ENCODE assay signal across 8 mouse cellular contexts in genomic region chr19:4839149-4839548, GRCm38 (mm10). TPM values are rescaled to one million over a fixed set of nuclear protein-coding genes. Genes with fewer than 3 reads are reported as not detected.
A peak's percentile ranks its signal among the peaks of the same experiment; 100 is the strongest.
DNase-seq lines count a peak whose midpoint lies in the region; ATAC-seq and TF ChIP-seq lines count a peak whose summit lies in the region.

Ccs (minus strand) TSS chr19:4839332.
Ccdc87 (plus strand) TSS chr19:4839366.

- no peak within 1 kb of the TSS for H3K27ac ChIP-seq in forebrain, embryonic 15.5 days (replicated peaks)
- H3K27ac ChIP-seq in layer of hippocampus, adult 2 months, result peak within 1 kb of the TSS; percentile 56
- H3K27ac ChIP-seq in lung, embryonic 14.5 days (ENCODE audit: low read depth), result no peak within 1 kb of the TSS; the same call in 1 of the 2 replicates
- 0 out of 2 replicates have a peak within 1 kb of the TSS, but pooled peaks have one; percentile 8 for H3K27ac ChIP-seq in olfactory bulb, adult 2 months (ENCODE audit: insufficient read depth, low read depth, low read length)
- no peak within 1 kb of the TSS for H3K27ac ChIP-seq in thymus, adult 2 months (ENCODE audit: control insufficient read depth, insufficient read depth, low read length)

- under 1% methylated on average over 25 of the region's 25 CpGs for WGBS in forebrain, embryonic 15.5 days
- WGBS in lung, embryonic 14.5 days, result under 1% methylated on average over 25 of the region's 25 CpGs
- WGBS in olfactory bulb, adult 2 months, result under 1% methylated on average over 25 of the region's 25 CpGs
- WGBS in thymus, adult 2 months, result 1% methylated on average over 25 of the region's 25 CpGs

- TF ChIP-seq CTCF in layer of hippocampus, adult 2 months (conservative IDR thresholded peaks at IDR 0.05), result peak; percentile 37
- peak; percentile 12; the same call in 1 of the 2 replicates for TF ChIP-seq CTCF in lung, embryonic 14.5 days (IDR thresholded peaks at IDR 0.05; ENCODE audit: low read depth)
- no peak for TF ChIP-seq CTCF in olfactory bulb, adult 2 months (IDR thresholded peaks at IDR 0.05; ENCODE audit: insufficient read depth, low read depth, low read length)
- 0 out of 2 replicates have a peak, but pooled peaks have one; percentile 35 for TF ChIP-seq CTCF in thymus, adult 2 months (IDR thresholded peaks at IDR 0.05; ENCODE audit: borderline replicate concordance, control insufficient read depth, extremely low read depth, insufficient read depth, low read length, poor library complexity)

- H3K9ac ChIP-seq in forebrain, embryonic 15.5 days (replicated peaks), result peak within 1 kb of the TSS; percentile 50
- peak within 1 kb of the TSS; percentile 81 for H3K9ac ChIP-seq in lung, embryonic 14.5 days

- no peaks in the 10 kb centered on the region for H3K36me3 ChIP-seq in forebrain, embryonic 15.5 days
- H3K36me3 ChIP-seq in lung, embryonic 14.5 days (ENCODE audit: insufficient read depth), result 0 out of 2 replicates have a peak, but pooled peaks cover 2% of the 10 kb centered on the region
- H3K36me3 ChIP-seq in thymus, adult 2 months (ENCODE audit: control insufficient read depth, insufficient read depth, low read length), result no peaks in the 10 kb centered on the region

- peak within 1 kb of the TSS; percentile 47 for H3K4me3 ChIP-seq in forebrain, embryonic 15.5 days
- H3K4me3 ChIP-seq in layer of hippocampus, adult 2 months, result peak within 1 kb of the TSS; percentile 88
- peak within 1 kb of the TSS; percentile 64 for H3K4me3 ChIP-seq in lung, embryonic 14.5 days (ENCODE audit: low read depth, low read length)
- peak within 1 kb of the TSS; percentile 60 for H3K4me3 ChIP-seq in olfactory bulb, adult 2 months (ENCODE audit: insufficient read depth, low read depth, low read length)
- peak within 1 kb of the TSS; percentile 75 for H3K4me3 ChIP-seq in thymus, adult 2 months (ENCODE audit: control insufficient read depth, insufficient read depth, low read length)

- ATAC-seq in forebrain, embryonic 15.5 days (replicated peaks), result peak; percentile 99
- peak; percentile 99 for ATAC-seq in lung, embryonic 14.5 days (ENCODE audit: insufficient read depth)

- no peak for TF ChIP-seq POLR2A in olfactory bulb, adult 2 months (IDR thresholded peaks at IDR 0.05; ENCODE audit: insufficient read depth, low read depth, low read length)
- peak; percentile 46; the same call in 1 of the 2 replicates for TF ChIP-seq POLR2A in thymus, adult 2 months (IDR thresholded peaks at IDR 0.05; ENCODE audit: control insufficient read depth, extremely low read depth, insufficient read depth, low read length, poor library complexity)

- intact Hi-C loops in heart, postnatal 36 days (cut with DNase I), result loop anchor here (2.0 to 5.0 kb wide), 2 partner anchors 40 to 88 kb away; partner anchors contain the start of genes Dpp3 and Zdhhc24

- peaks cover 16% of the 10 kb centered on the region for H3K4me1 ChIP-seq in forebrain, embryonic 15.5 days
- no peaks in the 10 kb centered on the region for H3K4me1 ChIP-seq in lung, embryonic 14.5 days (ENCODE audit: insufficient read depth)
- peaks cover 6% of the 10 kb centered on the region; the same call in 1 of the 2 replicates for H3K4me1 ChIP-seq in olfactory bulb, adult 2 months (ENCODE audit: control insufficient read depth, insufficient read depth, low read length)
- H3K4me1 ChIP-seq in thymus, adult 2 months (replicated peaks; ENCODE audit: control insufficient read depth, insufficient read depth, low read length), result peaks cover 15% of the 10 kb centered on the region

- peak within 1 kb of the TSS; percentile 84 for H3K4me2 ChIP-seq in forebrain, embryonic 15.5 days (replicated peaks)
- peak within 1 kb of the TSS; percentile 90 for H3K4me2 ChIP-seq in lung, embryonic 14.5 days

- peak; percentile 98 for DNase-seq in ES-CJ7 (ENCODE audit: low read depth, low spot score)
- DNase-seq in cerebellum, adult 11 months, result peak; percentile 95
- peak; percentile 95 to 97 for DNase-seq in heart, postnatal 36 days
- DNase-seq in layer of hippocampus, adult 2 months (ENCODE audit: low spot score in 2 of 2), result peak; percentile 94 to 97
- DNase-seq in lung, embryonic 14.5 days, result peak; percentile 99
- peak; percentile 93 for DNase-seq in thymus, adult 2 months

- H3K27me3 ChIP-seq in forebrain, embryonic 15.5 days, result peaks cover 18% of the 10 kb centered on the region
- peaks cover 20% of the 10 kb centered on the region; the same call in 1 of the 2 replicates for H3K27me3 ChIP-seq in lung, embryonic 14.5 days (ENCODE audit: insufficient read depth, low read length)
- no peaks in the 10 kb centered on the region; the same call in 1 of the 2 replicates for H3K27me3 ChIP-seq in thymus, adult 2 months (ENCODE audit: control insufficient read depth, insufficient read depth, low read length)

- H3K9me3 ChIP-seq in forebrain, embryonic 15.5 days, result no peaks in the 10 kb centered on the region
- H3K9me3 ChIP-seq in lung, embryonic 14.5 days (ENCODE audit: low read depth, low read length), result no peaks in the 10 kb centered on the region

RNA-seq across cellular contexts. Expression of gene Ccs, which starts in this region (rescaled TPM):
- 36.9 and 39.6 TPM in 2 replicates for polyA plus RNA-seq in forebrain, embryonic 15.5 days (2015; fragmentation: Nextera tagmentation; extraction: Ambion mirVana)
- total RNA-seq in heart, postnatal 36 days (2021), result 10 to 100 TPM; 28.4 to 30.3 TPM
- total RNA-seq in layer of hippocampus, adult 2 months (2021), result 10 to 100 TPM; 33.9 to 38.8 TPM
- 47.2 and 47.7 TPM in 2 replicates for polyA plus RNA-seq in lung, embryonic 14.5 days (2014; fragmentation: Nextera tagmentation; extraction: Ambion mirVana)
- polyA plus RNA-seq in olfactory bulb, adult 2 months (2012; ENCODE audit: insufficient read depth, insufficient read length, low replicate concordance, missing spikeins), result not detected in 2 replicates
- polyA plus RNA-seq in thymus, adult 2 months (2012; rRNA removed), result 35.8 and 45.8 TPM in 2 replicates

RNA-seq across cellular contexts. Expression of gene Ccdc87, which starts in this region (rescaled TPM):
- 0.41 and 0.74 TPM in 2 replicates for polyA plus RNA-seq in forebrain, embryonic 15.5 days (2015; fragmentation: Nextera tagmentation; extraction: Ambion mirVana)
- not detected for total RNA-seq in heart, postnatal 36 days (2021)
- 1 to 10 TPM; 1.7 to 2.2 TPM for total RNA-seq in layer of hippocampus, adult 2 months (2021)
- polyA plus RNA-seq in lung, embryonic 14.5 days (2014; fragmentation: Nextera tagmentation; extraction: Ambion mirVana), result 0.05 TPM in 2 replicates
- not detected in 2 replicates for polyA plus RNA-seq in olfactory bulb, adult 2 months (2012; ENCODE audit: insufficient read depth, insufficient read length, low replicate concordance, missing spikeins)
- polyA plus RNA-seq in thymus, adult 2 months (2012; rRNA removed), result 0.19 and 0.24 TPM in 2 replicates

Comparison
In these comparisons a context has a peak if more than half of its experiments do, and no peak if none do; other contexts are left out.
1. H3K27ac ChIP-seq: peak in layer of hippocampus, adult 2 months (single experiment) and olfactory bulb, adult 2 months (single experiment); none in forebrain, embryonic 15.5 days (single experiment), lung, embryonic 14.5 days (single experiment) and thymus, adult 2 months (single experiment).
2. Peak in every context shown above with its lines, with median percentiles within 50 percentile points of each other: DNase-seq and H3K4me3 ChIP-seq.